In genomic region chr6:15987334-15987733, GRCm38 (mm10) we compare ENCODE assay signal across 10 mouse cellular contexts.
DNase-seq lines count a peak whose midpoint lies in the region; ATAC-seq and TF ChIP-seq lines count a peak whose summit lies in the region.
"Had no signal": no experiment of that assay in that cellular context is flagged by ENCODE, and none has a peak within 500 bp of the region (broad histone marks: within the 10 kb centered on the region; RNA-seq: fewer than 3 reads in every experiment).

No protein-coding gene starts in this region.

- no peak overlapping the region for H3K4me3 ChIP-seq in gastrocnemius, adult 2 months
- H3K4me3 ChIP-seq in midbrain, embryonic 16.5 days (ENCODE audit: low read depth, low read length) = no peak overlapping the region
- H3K4me3 ChIP-seq in midbrain, embryonic 11.5 days (ENCODE audit: low read depth, low read length) = no peak overlapping the region
- H3K4me3 ChIP-seq in stomach, embryonic 15.5 days (replicated peaks) = no peak overlapping the region

- no peak overlapping the region for H3K9ac ChIP-seq in midbrain, embryonic 16.5 days (ENCODE audit: low read depth, low read length)
- H3K9ac ChIP-seq in midbrain, embryonic 11.5 days (ENCODE audit: low read length) = no peak overlapping the region
- H3K9ac ChIP-seq in stomach, embryonic 15.5 days = no peak overlapping the region

- H3K36me3 ChIP-seq in midbrain, embryonic 16.5 days (ENCODE audit: control insufficient read depth, insufficient read depth, low read length) = no peaks in the 10 kb centered on the region
- H3K36me3 ChIP-seq in midbrain, embryonic 11.5 days (ENCODE audit: control insufficient read depth, insufficient read depth, low read length) = no peaks in the 10 kb centered on the region
- no peaks in the 10 kb centered on the region for H3K36me3 ChIP-seq in stomach, embryonic 15.5 days
- H3K36me3 ChIP-seq: G1E had no signal

- no peaks in the 10 kb centered on the region for H3K27me3 ChIP-seq in midbrain, embryonic 16.5 days (ENCODE audit: control insufficient read depth, insufficient read depth, low read depth, low read length)
- H3K27me3 ChIP-seq in midbrain, embryonic 11.5 days (ENCODE audit: control insufficient read depth, insufficient read depth, low read length) = no peaks in the 10 kb centered on the region
- no peaks in the 10 kb centered on the region for H3K27me3 ChIP-seq in stomach, embryonic 15.5 days (replicated peaks)

- H3K9me3 ChIP-seq in midbrain, embryonic 16.5 days (replicated peaks; ENCODE audit: control insufficient read depth, low read length, poor library complexity, severe bottlenecking) = no peaks in the 10 kb centered on the region
- no peaks in the 10 kb centered on the region for H3K9me3 ChIP-seq in midbrain, embryonic 11.5 days (ENCODE audit: control insufficient read depth, low read length)
- no peaks in the 10 kb centered on the region for H3K9me3 ChIP-seq in stomach, embryonic 15.5 days
- H3K9me3 ChIP-seq: G1E had no signal

- no peak overlapping the region for H3K27ac ChIP-seq in gastrocnemius, adult 2 months
- no peak overlapping the region for H3K27ac ChIP-seq in midbrain, embryonic 16.5 days (ENCODE audit: low read length)
- no peak overlapping the region for H3K27ac ChIP-seq in midbrain, embryonic 11.5 days (ENCODE audit: low read depth, low read length)
- H3K27ac ChIP-seq in stomach, embryonic 15.5 days = no peak overlapping the region
- H3K27ac ChIP-seq: macrophage had no signal

- peak; percentile 18 for DNase-seq in gastrocnemius, adult 2 months
- no peak for DNase-seq in gastrocnemius, adult 8-10 months (ENCODE audit: low spot score in 2 of 2)
- no peak for DNase-seq in midbrain, embryonic 11.5 days (ENCODE audit: low spot score, missing footprints)
- peak; percentile 5 to 11 for DNase-seq in frontal cortex, postnatal 36 days (ENCODE audit: low spot score in 2 of 2)
- DNase-seq in lung, postnatal 4 days = no peak

- 43% methylated on average over 5 of the region's 5 CpGs for WGBS in midbrain, embryonic 16.5 days
- WGBS in midbrain, embryonic 11.5 days = 76% methylated on average over 5 of the region's 5 CpGs
- 37% methylated on average over 5 of the region's 5 CpGs for WGBS in stomach, embryonic 15.5 days

- TF ChIP-seq CTCF in gastrocnemius, adult 2 months (IDR thresholded peaks at IDR 0.05) = no peak

- no peak overlapping the region for H3K4me2 ChIP-seq in midbrain, embryonic 16.5 days (ENCODE audit: low read length)
- no peak overlapping the region for H3K4me2 ChIP-seq in midbrain, embryonic 11.5 days
- H3K4me2 ChIP-seq in stomach, embryonic 15.5 days = no peak overlapping the region

- intact Hi-C loops in gastrocnemius, adult 2 months (cut with DNase I) = no loop called here

- ATAC-seq in midbrain, embryonic 16.5 days = peak; percentile 21; the same call in 1 of the 2 replicates
- ATAC-seq in midbrain, embryonic 11.5 days (ENCODE audit: low FRiP score) = no peak
- ATAC-seq in stomach, embryonic 15.5 days (ENCODE audit: insufficient read depth, low FRiP score, low read depth) = peak; percentile 60
- no peak for ATAC-seq in inflammation-experienced regulatory T-cells, adult 6 months

- H3K4me1 ChIP-seq in midbrain, embryonic 16.5 days (ENCODE audit: control insufficient read depth, insufficient read depth, low read length) = peaks cover 3% of the 10 kb centered on the region; the same call in 1 of the 2 replicates
- H3K4me1 ChIP-seq in midbrain, embryonic 11.5 days (ENCODE audit: control insufficient read depth, insufficient read depth, low read length) = no peaks in the 10 kb centered on the region
- no peaks in the 10 kb centered on the region for H3K4me1 ChIP-seq in stomach, embryonic 15.5 days

Comparison
In these comparisons a context has a peak if more than half of its experiments do, and no peak if none do; other contexts are left out.
1. DNase-seq: peak in gastrocnemius, adult 2 months (single experiment) and frontal cortex, postnatal 36 days (2 of 2); none in gastrocnemius, adult 8-10 months (0 of 2), midbrain, embryonic 11.5 days (single experiment) and lung, postnatal 4 days (0 of 2).
2. ATAC-seq: peak in midbrain, embryonic 16.5 days (single experiment) and stomach, embryonic 15.5 days (single experiment); none in midbrain, embryonic 11.5 days (single experiment) and inflammation-experienced regulatory T-cells, adult 6 months (single experiment).